Mouse (Mus musculus): ENCODE measurements around the gene Efna5. TPM values are rescaled to one million over a fixed set of nuclear protein-coding genes. Genes with fewer than 3 reads are reported as not detected.

Efna5 gene
- 36.2 and 45.2 TPM in 2 replicates for polyA plus RNA-seq (2014; fragmentation: Nextera tagmentation; extraction: Ambion mirVana)

DNA sequence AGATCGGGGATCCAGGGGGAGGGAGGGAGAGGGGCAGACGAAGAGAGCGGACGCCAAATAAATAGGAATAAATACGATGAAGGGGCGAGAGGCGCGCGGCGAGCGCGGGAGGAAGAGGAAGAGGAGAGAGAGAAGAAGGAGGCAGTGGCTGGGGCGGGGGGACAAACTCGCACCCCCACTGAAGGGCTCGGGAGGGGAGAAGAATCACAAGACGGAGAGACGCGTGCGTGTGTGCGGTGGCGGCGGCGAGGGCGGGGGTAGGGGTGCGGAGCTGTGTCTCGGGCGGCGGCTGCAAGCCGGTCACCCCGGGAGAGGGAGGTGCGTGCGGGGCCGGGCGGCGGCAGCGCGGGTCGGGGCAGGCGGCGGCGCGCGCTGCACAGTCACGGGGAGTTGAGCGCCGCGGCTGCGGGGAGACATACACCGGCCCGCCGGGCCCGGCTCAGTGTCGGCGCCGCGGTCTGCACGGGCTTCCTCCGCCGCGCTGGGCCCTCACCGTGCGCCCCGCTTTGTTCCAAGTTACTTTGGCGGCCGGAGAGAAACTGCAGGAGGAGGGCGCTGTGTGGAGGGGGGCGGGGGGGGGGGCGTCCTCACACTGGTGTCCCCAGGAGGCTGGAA is at the start of gene Efna5:
Efna5 (minus strand) TSS at position 142 of the 615 bp plus-strand sequence.
- WGBS: 2% methylated on average over 32 of the region's 68 CpGs
- peak; percentile 29 for ATAC-seq (ENCODE audit: low FRiP score)
- Histone ChIP-seq H3K27ac (peak within 1 kb of the TSS; percentile 91), H3K27me3 (ENCODE audit: control insufficient read depth, insufficient read depth, low read length) (no peaks in the 10 kb centered on the region), H3K4me2 (replicated peaks) (peak within 1 kb of the TSS; percentile 86), H3K36me3 (replicated peaks; ENCODE audit: control insufficient read depth, insufficient read depth) (no peaks in the 10 kb centered on the region), H3K9me3 (ENCODE audit: control insufficient read depth, low read length) (no peaks in the 10 kb centered on the region), H3K4me1 (replicated peaks; ENCODE audit: control insufficient read depth, insufficient read depth, low read length) (peaks cover 12% of the 10 kb centered on the region), H3K9ac (peak within 1 kb of the TSS; percentile 92), H3K4me3 (replicated peaks; ENCODE audit: low read length) (peak within 1 kb of the TSS; percentile 78)
- peak; percentile 41 for DNase-seq (ENCODE audit: low spot score)

DNA sequence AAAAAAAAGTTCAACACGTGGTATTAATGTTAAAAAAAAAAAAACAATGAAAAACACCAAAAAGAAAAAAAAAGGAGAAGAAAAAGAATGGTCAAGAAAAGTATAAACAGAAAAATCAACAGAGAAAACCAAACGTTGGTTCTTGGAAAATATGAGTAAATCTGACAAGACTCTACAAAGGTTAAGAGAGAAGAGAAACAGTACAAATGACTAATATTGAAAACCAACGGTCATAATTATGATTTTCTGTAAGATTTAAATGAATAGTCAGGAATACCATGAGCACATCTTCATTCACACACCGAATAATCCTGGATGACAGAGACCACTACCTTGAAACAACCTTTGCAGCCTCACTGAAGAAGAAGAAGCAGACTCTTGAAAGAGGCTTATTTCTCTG is 34.2 kb upstream of the Efna5 start:
- 85% methylated on average over 4 of the region's 4 CpGs for WGBS
- Histone ChIP-seq H3K4me2 (replicated peaks) (no peak overlapping the region), H3K9ac (no peak overlapping the region), H3K27me3 (ENCODE audit: control insufficient read depth, insufficient read depth, low read length) (no peaks in the 10 kb centered on the region), H3K27ac (no peak overlapping the region), H3K36me3 (replicated peaks; ENCODE audit: control insufficient read depth, insufficient read depth) (no peaks in the 10 kb centered on the region), H3K9me3 (ENCODE audit: control insufficient read depth, low read length) (no peaks in the 10 kb centered on the region), H3K4me3 (replicated peaks; ENCODE audit: low read length) (no peak overlapping the region), H3K4me1 (replicated peaks; ENCODE audit: control insufficient read depth, insufficient read depth, low read length) (no peaks in the 10 kb centered on the region)
- DNase-seq (ENCODE audit: low spot score) (no peak), ATAC-seq (ENCODE audit: low FRiP score) (no peak)

DNA sequence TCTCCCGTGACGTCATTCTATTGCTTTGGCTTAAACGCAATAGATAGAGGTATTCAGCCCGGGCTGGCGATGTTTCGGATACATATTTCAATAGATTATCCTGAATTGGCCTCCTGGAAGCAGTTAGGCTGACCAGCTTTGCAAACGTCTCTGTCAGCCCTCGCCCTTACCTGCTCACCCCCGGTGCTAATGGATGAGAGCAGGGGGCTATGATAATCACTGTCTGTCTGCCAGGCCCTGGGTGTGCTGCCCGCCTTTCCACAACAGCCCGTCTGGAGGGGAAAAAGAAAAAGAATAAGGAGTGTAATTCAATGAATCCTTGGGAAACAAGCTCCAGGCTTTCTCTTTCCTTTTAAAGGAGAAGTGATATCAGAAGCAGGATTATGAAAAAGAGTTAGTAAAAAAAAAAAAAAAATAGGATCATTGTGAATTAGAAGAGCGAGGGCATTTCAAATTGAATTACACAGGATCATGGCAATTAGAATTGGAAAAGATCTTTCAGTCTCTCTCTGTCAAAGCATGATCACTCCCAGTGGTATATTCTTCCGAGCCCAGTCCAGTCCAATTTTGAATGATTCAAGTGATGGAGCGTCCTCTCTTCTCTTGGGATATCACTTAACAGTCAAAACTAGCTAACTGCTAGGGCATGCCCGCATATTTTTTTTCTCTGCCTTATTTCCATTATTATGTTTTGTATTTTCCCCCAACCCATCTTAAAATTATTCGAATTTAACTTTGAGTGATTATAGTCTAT is 24.8 kb upstream of the Efna5 start:
- 44% methylated on average over 16 of the region's 16 CpGs for WGBS
- Histone ChIP-seq H3K4me2 (replicated peaks) (peak overlapping the region; percentile 39), H3K4me3 (replicated peaks; ENCODE audit: low read length) (no peak overlapping the region), H3K9me3 (ENCODE audit: control insufficient read depth, low read length) (no peaks in the 10 kb centered on the region), H3K27me3 (ENCODE audit: control insufficient read depth, insufficient read depth, low read length) (no peaks in the 10 kb centered on the region), H3K4me1 (replicated peaks; ENCODE audit: control insufficient read depth, insufficient read depth, low read length) (peaks cover 12% of the 10 kb centered on the region), H3K9ac (peak overlapping the region; percentile 42; the same call in 1 of the 2 replicates), H3K27ac (no peak overlapping the region), H3K36me3 (replicated peaks; ENCODE audit: control insufficient read depth, insufficient read depth) (no peaks in the 10 kb centered on the region)
- no peak for ATAC-seq (ENCODE audit: low FRiP score)
- no peak for DNase-seq (ENCODE audit: low spot score)

DNA sequence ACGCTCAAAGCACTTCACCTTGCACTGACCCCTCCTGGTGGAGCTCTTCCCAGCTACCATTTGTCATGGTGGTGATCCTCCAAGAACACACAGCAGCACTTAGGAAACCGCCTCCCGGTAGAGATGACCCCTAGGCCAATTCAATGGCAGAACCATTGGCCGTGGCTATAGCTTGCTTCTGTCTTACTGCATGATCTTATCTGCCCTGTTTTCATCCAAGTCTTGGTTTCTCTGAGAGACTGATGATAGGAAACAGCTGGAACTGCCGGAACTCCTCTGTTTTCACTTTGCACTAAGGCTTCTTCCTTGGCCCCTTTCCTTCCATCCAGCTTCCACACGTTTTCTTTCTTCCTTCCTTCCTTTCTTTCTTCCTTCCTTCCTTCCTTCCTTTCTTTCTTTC is 17.9 kb upstream of the Efna5 start:
- Histone ChIP-seq H3K4me3 (replicated peaks; ENCODE audit: low read length) (no peak overlapping the region), H3K27ac (no peak overlapping the region), H3K36me3 (replicated peaks; ENCODE audit: control insufficient read depth, insufficient read depth) (no peaks in the 10 kb centered on the region), H3K9me3 (ENCODE audit: control insufficient read depth, low read length) (no peaks in the 10 kb centered on the region), H3K4me2 (replicated peaks) (no peak overlapping the region), H3K27me3 (ENCODE audit: control insufficient read depth, insufficient read depth, low read length) (no peaks in the 10 kb centered on the region), H3K9ac (no peak overlapping the region), H3K4me1 (replicated peaks; ENCODE audit: control insufficient read depth, insufficient read depth, low read length) (no peaks in the 10 kb centered on the region)
- no peak for DNase-seq (ENCODE audit: low spot score)
- ATAC-seq (ENCODE audit: low FRiP score): no peak
- WGBS: 85% methylated on average over 6 of the region's 6 CpGs

DNA sequence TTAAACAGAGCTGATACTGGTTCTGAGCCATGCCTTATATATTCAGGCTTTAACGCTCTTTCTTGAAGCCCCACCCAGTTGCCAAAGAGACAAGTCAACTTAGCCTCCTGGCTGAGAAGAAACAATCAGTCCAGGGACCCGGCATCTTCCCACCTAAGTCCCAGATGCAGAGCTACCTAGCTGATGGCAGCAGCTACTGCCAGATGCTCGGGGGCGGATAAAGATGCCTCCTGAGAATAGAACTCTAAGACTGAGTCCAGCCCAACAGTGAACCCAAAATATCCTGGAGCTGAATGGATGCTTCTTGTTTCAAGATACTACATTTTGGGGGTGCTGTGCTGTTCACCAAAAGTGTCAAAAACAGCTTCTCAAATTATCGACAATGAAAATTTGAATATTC is 8.9 kb upstream of the Efna5 start:
- no peak overlapping the region for H3K9ac ChIP-seq
- no peak overlapping the region for H3K27ac ChIP-seq
- no peaks in the 10 kb centered on the region for H3K27me3 ChIP-seq (ENCODE audit: control insufficient read depth, insufficient read depth, low read length)
- no peaks in the 10 kb centered on the region for H3K9me3 ChIP-seq (ENCODE audit: control insufficient read depth, low read length)
- ATAC-seq (ENCODE audit: low FRiP score) (no peak), DNase-seq (ENCODE audit: low spot score) (no peak)
- no peak overlapping the region for H3K4me3 ChIP-seq (replicated peaks; ENCODE audit: low read length)
- no peak overlapping the region for H3K4me2 ChIP-seq (replicated peaks)
- H3K4me1 ChIP-seq (replicated peaks; ENCODE audit: control insufficient read depth, insufficient read depth, low read length): no peaks in the 10 kb centered on the region
- WGBS: 84% methylated on average over 5 of the region's 5 CpGs
- H3K36me3 ChIP-seq (replicated peaks; ENCODE audit: control insufficient read depth, insufficient read depth): no peaks in the 10 kb centered on the region

DNA sequence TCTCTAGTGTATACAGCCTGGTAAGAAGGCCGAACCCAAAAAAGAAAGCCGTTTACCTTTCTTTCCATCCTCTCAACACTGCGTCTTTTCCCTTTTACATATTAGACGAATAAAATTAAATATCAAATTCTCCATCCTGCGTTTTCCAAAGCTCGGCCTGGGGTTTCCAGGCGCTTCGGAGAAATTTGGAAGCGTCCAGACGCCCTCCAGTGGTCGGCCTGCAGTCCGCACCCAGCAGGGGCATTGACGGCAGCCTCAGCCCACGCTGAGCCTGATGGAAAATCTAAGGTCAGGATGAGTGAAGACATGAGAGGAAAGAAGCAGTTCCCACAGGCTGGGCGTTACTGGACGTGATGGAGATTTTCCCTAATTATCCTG is 3.0 kb upstream of the Efna5 start:
- Histone ChIP-seq H3K4me1 (replicated peaks; ENCODE audit: control insufficient read depth, insufficient read depth, low read length) (peaks cover 7% of the 10 kb centered on the region; the same call in 1 of the 2 replicates), H3K27ac (peak overlapping the region; percentile 63), H3K36me3 (replicated peaks; ENCODE audit: control insufficient read depth, insufficient read depth) (no peaks in the 10 kb centered on the region), H3K9me3 (ENCODE audit: control insufficient read depth, low read length) (no peaks in the 10 kb centered on the region), H3K27me3 (ENCODE audit: control insufficient read depth, insufficient read depth, low read length) (no peaks in the 10 kb centered on the region), H3K4me2 (replicated peaks) (peak overlapping the region; percentile 86), H3K4me3 (replicated peaks; ENCODE audit: low read length) (peak overlapping the region; percentile 78), H3K9ac (peak overlapping the region; percentile 60)
- ATAC-seq (ENCODE audit: low FRiP score) (no peak; the same call in 1 of the 2 replicates), DNase-seq (ENCODE audit: low spot score) (peak; percentile 89)
- WGBS: under 1% methylated on average over 16 of the region's 16 CpGs

DNA sequence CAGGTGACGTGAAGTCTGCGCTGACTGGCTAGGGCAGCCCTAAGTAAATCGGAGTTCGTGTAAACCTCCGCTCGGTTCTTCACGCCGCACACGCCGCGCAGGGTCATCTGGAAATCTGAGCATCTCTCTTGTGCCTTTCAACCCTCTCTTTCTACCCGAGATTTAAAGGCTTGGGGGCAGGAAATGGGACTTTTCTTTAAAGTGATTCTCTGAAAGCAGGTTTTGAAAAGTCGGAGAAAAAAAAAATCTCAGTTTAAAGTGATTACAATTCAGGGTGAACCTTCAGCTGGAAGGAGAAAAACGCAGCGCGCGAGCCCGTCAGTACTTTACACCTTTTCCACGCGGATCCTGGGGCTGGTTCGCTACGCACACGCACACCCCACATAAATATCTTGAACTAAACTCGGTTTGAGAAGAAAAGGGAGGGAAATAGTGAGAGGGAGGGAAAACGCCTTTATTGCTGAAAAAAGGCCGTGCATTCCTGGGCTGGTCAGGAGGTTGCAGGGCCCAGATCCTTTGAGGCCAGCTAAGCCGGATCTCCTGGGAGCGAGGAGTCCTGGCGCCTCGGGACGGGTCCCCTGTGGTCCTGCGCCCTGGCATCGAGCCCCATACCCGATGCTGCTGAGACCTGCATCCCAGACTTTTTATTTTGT is 2.5 kb upstream of the Efna5 start:
- WGBS: under 1% methylated on average over 34 of the region's 34 CpGs
- Histone ChIP-seq H3K9me3 (ENCODE audit: control insufficient read depth, low read length) (no peaks in the 10 kb centered on the region), H3K4me1 (replicated peaks; ENCODE audit: control insufficient read depth, insufficient read depth, low read length) (peaks cover 12% of the 10 kb centered on the region), H3K4me2 (replicated peaks) (peak overlapping the region; percentile 86), H3K27ac (peak overlapping the region; percentile 63), H3K27me3 (ENCODE audit: control insufficient read depth, insufficient read depth, low read length) (no peaks in the 10 kb centered on the region), H3K36me3 (replicated peaks; ENCODE audit: control insufficient read depth, insufficient read depth) (no peaks in the 10 kb centered on the region), H3K9ac (peak overlapping the region; percentile 60), H3K4me3 (replicated peaks; ENCODE audit: low read length) (peak overlapping the region; percentile 78)
- DNase-seq (ENCODE audit: low spot score) (peak; percentile 68), ATAC-seq (ENCODE audit: low FRiP score) (no peak; the same call in 1 of the 2 replicates)

DNA sequence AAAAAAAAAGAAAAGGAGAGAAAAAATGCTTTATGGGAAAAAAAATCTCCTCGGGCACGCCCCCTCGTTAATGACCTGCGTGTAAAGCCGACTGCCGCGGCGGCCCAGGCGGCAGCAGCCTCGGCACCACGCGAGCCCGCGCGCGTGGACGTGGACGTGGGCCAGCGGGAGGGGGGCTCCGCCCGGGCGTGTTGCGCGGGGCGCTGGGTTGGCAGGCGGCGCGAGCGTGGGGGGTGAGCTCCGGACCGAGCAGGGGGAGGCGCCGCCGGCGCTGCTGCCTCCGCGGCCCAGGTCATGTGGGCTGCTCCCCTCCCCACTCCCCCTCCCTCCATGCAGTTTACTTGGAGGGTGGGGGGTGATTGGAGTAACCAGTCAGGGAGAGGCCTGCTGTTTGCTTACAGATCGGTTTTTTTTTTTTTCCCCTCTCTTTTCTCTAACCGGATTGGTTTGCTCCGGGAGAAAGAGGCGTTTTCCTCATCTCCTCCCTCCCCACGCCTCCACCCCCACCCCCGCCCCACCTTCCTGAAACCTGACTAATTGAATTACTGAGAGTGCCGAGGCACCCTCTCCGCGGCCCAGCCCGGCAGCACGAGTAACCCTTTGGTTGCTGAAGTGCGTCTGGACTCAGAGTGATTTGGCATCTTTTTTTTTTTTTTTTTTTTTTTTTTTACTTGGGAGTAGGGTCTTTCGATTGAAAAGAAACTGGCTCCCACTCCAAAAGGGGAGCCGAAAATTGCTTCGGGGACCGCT is 1.8 kb upstream of the Efna5 start:
- no peaks in the 10 kb centered on the region for H3K36me3 ChIP-seq (replicated peaks; ENCODE audit: control insufficient read depth, insufficient read depth)
- peak overlapping the region; percentile 78 for H3K4me3 ChIP-seq (replicated peaks; ENCODE audit: low read length)
- peak; percentile 83 for DNase-seq (ENCODE audit: low spot score)
- H3K27ac ChIP-seq: peak overlapping the region; percentile 91
- H3K4me1 ChIP-seq (replicated peaks; ENCODE audit: control insufficient read depth, insufficient read depth, low read length): peaks cover 12% of the 10 kb centered on the region
- H3K4me2 ChIP-seq (replicated peaks): peak overlapping the region; percentile 86
- peak; percentile 86 for ATAC-seq (ENCODE audit: low FRiP score)
- H3K9me3 ChIP-seq (ENCODE audit: control insufficient read depth, low read length): no peaks in the 10 kb centered on the region
- peak overlapping the region; percentile 92 for H3K9ac ChIP-seq
- H3K27me3 ChIP-seq (ENCODE audit: control insufficient read depth, insufficient read depth, low read length): no peaks in the 10 kb centered on the region
- under 1% methylated on average over 48 of the region's 53 CpGs for WGBS

Measured in hindbrain, embryonic 14.5 days (tissue).